Mouse (Mus musculus) kidney, postnatal 14 days (tissue): Measurements from ENCODE around the gene Aak1.

Source experiments
- DNase-seq: peaks from one replicate; pipeline ENCODE4 v3.0.0; 2022; ENCODE audit warnings: mixed read lengths

Gene Aak1

GRCm38 (mm10) chr6:86899053-86899452 is 49.7 kb downstream of the Aak1 start:
- no peak for DNase-seq

- DNase-seq: no peak
These were observed 50.6 kb downstream of the Aak1 start for GRCm38 (mm10) chr6:86899965-86900364.

DNA sequence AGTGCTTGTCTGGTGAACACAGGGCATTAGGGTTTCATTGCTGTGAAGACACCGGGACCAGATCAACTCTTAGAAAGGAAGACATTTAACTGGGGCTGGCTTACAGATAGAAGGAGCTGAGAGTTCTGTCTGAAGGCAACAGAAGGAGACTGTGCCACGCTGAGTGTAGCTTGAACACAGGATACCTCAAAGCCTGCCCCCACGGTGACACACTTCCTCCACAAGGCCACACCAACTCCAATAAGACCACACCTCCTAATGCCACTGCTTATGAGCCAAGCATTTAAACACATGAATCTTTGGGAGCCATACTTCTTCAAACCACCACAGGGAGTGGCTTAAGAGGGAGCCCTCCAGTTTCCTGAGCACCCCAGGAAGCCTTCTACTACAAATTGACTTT is 51.2 kb downstream of the Aak1 start:
- DNase-seq: no peak

DNA sequence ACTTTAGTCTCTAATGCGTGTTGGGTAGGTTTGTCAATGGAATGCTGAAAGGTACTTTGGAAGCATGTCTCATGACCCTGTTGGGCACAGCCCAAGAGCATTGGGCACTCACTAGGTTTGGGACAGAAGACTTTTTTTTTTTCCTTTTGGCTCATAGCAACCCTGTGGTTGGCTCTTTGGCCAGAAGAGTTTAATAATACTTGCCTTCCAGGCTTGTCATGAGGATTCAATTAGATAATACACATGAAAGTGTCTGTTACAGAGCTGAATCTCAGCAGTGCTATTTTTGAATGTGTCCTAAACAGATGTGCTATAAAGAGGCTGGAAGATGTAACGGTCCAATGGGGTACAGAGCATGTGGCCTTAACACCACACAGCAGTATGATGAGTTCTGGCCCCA is 56.2 kb downstream of the Aak1 start:
- DNase-seq: no peak

GRCm38 (mm10) chr6:86907191-86907590 is 57.9 kb downstream of the Aak1 start:
- no peak for DNase-seq

DNA sequence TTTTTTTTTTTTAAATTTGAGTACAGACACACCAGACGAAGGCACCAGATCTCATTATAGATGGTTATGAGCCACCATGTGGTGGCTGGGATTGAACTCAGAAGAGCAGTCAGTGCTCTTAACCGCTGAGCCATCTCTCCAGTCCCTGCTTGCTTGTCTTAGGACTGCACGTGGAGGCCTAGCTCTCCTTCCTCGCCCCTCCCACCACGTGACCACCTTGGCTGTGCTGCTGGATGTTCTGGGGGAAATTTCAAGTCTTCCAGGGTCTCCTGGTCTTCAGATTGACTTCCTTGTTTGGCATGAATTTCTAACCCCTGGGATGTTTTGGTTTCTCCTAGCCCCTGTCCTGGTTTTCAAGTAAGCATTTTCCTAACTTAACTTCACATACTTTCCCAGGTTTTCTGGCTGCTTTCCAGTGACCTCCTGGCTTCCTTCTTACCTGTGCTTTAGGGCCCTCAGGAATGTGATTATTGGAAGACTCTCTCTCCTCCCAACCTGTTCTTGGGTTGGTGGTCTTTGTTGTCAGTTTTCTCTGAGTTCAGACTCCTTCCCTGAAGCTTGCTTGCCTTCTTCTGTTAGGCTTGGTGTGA is 59.3 kb downstream of the Aak1 start:
- DNase-seq: peak; percentile 37

DNA sequence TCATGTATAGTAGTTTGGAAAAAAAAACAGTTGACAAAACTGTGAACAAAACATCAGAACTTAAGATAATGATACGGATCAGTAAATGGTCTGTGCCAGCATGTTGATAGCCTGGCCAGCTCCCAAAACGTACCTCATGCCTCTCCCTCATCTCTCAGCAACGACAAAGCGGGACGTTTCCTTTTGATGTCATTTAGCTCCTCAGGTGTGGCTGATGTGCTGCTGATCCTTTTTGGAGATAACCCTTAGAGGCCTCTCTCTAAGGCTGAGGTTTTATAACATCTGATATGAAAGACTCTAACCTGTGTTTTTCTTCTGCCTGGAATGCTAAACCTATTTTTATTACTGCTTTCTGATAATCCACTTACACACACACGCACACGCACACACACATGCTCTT is 60.6 kb downstream of the Aak1 start:
- DNase-seq: no peak

GRCm38 (mm10) chr6:86916157-86916820 is 67.0 kb downstream of the Aak1 start:
- DNase-seq: no peak

- no peak for DNase-seq
These were observed 67.9 kb downstream of the Aak1 start for GRCm38 (mm10) chr6:86917231-86917630.

DNA sequence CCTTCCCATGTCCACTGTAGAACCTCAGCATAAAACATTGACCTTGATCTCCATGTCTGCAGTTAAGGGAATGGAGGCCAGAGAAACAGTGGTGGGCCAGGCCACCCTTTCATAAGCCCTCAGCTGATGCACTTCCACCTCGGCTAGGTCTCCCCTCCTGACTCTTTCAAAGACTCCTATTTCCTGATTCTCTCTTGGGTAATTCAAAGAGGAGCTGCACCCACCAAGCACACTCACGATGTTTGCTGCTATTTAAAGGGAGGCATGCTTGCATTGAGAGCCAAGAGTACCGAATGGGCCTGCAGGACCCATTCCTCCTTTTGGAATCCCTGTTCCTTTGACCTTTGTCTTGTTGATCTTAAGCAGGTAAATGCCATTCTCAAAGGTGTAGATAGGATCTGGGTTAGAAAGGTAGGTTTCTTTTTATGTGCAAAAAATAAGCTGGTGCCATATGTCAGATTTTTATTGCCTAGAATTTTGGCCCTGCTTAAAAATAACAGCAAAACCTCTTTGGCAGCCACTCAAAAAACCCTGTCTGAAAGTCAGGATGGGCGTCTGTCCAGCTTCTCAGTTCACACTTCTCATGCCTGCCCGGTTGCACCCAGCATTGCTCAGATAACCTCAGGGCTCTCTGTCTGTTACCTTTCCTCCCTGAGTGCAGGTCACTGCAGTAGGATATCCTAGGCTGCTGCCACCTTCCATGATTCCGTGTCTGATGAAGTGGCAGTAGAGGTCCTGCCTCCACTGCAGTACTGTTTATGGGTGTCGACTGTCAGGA is 68.9 kb downstream of the Aak1 start:
- peak; percentile 33 for DNase-seq

DNA sequence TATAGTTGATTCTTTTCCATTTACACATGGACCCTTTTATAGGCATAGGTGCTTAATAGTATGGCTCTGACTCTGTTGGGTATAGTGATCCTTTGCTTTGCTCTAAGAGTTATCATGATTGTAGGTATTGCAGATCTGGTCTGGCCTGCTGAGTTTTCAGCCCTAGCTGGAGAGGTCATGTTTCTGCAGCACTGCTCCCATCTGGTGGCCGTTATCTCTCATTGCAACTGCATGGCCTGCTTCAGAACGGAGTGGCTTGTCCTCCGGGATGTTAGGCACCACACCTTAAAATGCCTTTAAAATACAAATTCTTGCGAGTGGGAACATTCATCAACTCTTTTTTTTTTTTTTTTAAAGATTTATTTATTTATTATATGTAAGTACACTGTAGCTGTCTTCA is 72.6 kb downstream of the Aak1 start:
- peak; percentile 76 for DNase-seq

- no peak for DNase-seq
These were observed 75.4 kb downstream of the Aak1 start for GRCm38 (mm10) chr6:86924746-86925145.

DNA sequence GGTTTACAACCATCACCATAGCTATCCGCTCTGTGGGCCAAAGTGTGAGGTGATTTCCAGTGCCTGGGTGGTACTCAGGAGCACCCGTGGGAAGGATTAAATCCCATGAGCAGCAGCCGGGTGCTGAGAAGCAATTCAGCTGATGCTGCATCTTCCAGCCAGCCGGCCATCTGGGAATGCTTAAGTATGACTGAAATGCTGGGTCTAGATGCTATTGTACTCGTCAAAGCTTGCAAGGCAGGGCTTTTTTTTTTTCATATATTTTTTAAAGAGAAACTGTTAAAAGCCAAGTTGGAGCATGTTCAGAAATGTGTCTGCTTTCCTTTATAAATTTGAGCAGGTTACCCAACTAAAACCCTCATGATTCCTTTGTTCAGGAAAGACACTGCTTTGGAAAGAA is 85.2 kb downstream of the Aak1 start:
- peak; percentile 8 for DNase-seq

DNA sequence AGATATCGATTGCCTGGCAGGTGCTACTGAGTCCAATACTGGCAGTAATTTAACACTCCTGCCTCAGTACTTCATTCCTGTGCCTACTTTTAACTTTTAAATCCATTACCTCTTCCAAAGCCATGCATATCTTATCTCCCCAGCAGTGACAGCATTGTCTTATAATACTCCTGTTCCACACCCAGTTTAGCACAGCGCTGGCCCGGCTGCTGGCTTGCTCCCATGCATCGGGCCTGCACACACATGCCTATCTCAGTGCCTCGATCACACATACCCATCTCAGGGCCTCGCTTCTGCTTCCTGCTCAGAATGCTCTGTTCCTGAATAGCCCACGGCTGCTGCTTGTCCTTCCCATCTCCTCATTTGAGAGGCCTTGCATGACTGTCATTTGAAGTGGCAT is 90.5 kb downstream of the Aak1 start:
- no peak for DNase-seq

DNA sequence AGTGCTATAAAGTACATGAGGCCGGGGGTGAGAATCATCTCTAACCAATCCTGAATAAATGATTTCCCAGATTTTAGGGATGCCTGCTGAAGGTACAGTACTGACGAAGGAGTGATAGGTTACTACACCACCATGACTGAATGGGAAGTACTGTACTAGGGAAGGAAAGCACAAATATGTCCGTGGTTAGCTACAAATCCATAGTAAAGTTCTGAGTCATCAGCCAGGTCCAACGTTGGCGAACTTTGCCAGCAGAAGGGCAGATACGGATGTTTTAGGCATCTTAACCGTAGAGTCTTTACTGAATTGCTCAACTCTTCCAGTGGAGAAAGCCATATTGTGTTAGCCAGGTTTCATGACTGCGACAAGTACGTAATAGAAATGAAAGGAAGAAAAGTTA is 91.6 kb downstream of the Aak1 start:
- DNase-seq: no peak

GRCm38 (mm10) chr6:86947100-86947499 is 97.8 kb downstream of the Aak1 start:
- DNase-seq: peak; percentile 27

GRCm38 (mm10) chr6:86948746-86949145 is 99.4 kb downstream of the Aak1 start:
- DNase-seq: no peak

DNA sequence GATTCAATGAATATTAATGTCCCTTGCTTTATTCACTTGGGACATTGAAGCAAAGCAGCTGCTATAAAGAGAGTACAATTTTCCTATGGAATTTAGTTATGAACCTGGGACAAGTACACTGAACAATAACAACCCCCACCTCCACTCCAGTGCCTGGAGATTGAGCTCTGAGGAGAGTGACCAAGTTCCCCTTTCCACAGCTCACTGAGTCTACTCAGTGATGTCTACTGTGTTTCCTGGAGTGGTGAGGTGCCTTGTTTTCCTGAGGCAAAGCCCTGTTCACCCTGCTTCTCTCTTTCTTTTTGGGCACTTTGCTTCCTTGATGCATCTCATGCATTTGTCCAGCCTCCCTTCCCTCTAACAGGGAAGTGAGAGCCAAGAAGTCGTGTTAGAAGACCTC is 100.8 kb downstream of the Aak1 start:
- DNase-seq: no peak

GRCm38 (mm10) chr6:86950733-86951255 is 101.5 kb downstream of the Aak1 start:
- no peak for DNase-seq

DNA sequence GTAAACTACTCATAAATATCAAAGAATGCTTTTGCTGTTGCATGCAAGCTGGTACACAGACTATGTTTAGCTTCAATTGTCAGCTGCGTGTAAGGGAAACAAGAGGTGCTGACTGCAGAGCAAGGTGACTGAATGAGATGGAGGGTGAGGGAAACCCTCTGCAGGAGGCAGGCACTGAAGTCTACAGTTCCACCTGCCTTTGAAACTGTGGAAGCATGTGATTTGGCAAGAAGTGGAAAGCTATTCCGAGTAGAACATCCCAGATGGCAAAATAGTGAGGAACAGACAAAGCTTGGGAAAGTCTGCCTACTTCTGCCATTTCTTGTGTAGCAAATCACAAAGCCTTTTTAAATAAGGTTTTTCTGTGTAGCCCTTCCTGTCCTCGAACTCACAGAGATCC is 106.4 kb downstream of the Aak1 start:
- no peak for DNase-seq

DNA sequence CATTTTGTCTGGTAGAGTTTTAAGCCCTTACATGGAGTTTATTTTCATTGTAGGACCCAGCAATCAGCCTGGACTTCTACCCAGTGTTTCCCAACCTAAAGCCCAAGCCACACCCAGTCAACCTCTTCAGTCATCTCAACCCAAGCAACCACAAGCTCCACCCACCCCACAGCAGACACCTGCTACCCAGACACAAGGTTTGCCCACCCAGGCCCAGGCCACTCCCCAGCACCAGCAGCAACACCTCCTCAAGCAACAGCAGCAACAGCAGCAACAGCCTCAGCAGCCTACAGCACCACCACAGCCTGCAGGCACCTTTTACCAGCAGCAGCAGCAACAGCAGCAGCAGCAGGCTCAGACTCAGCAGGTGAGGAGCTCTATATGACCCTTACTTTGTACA is 106.9 kb downstream of the Aak1 start:
- no peak for DNase-seq

DNA sequence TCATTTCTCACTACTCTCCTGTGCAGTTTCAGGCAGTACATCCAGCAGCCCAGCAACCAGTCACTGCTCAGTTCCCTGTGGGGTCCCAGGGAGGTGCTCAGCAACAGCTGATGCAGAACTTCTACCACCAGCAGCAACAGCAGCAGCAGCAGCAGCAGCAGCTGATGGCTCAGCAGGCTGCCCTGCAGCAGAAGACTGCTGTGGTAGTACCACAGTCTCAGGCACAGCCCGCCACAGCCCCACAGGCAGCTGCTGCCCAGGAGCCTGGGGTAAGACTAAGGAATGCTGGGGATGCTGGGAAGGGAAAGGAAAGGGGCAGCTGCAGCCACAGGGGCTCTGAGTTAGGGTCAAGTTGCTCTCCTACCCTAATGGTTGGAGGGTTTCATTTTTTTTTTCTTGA is 109.7 kb downstream of the Aak1 start:
- DNase-seq: no peak

DNA sequence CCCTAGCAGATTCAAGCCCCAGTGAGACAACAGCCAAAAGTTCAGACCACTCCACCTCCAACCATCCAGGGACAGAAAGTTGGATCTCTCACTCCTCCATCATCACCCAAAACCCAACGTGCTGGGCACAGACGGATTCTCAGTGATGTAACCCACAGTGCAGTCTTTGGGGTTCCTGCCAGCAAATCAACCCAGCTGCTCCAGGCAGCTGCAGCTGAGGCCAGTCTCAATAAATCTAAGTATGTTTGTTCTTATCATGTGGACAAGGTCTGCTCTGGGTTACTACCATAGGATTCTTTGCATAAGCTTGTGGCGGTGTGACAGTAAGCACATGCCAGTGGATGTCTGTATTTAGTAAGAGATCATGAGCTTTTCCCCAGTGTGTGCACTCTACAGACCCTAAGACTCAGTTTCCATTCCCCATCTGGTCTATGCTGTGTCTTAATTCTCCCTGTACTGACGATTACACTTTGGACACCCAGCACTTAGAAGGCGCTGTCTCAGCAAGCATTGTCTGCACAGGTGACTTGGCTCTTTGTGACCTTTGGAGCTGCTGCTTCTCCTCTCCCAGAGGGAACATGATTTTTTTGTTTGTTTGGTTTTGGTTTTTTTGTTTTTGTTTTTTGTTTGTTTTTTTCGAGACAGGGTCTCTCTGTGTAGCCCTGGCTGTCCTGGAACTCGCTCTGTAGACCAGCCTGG is 114.8 kb downstream of the Aak1 start:
- DNase-seq: no peak
